Mouse (Mus musculus) forebrain, embryonic 16.5 days (tissue): ENCODE results near the gene Mipol1. TPM values are rescaled to one million over a fixed set of nuclear protein-coding genes. Genes with fewer than 3 reads are reported as not detected.
"Not testable (repeated sequence)": the region's sequence is repeated elsewhere in the genome, so short reads cannot be mapped to it uniquely, and the experiment has no call there.

Experiments used
- ATAC-seq: fragments of 200-750 bp; cut with Nextera tagmentation; 2 replicates; pipeline ENCODE4 v1.8.0; 2017; ENCODE audit warnings: mild to moderate bottlenecking, moderate library complexity
- H3K27ac ChIP-seq: fragments of 300-500 bp; sonication (generic); 2 replicates; pipeline ENCODE4 v1.5.1; 2014; ENCODE audit warnings: low read length, control low read depth
- H3K27me3 ChIP-seq: fragments of 300-500 bp; sonication (generic); replicated peaks from 2 replicates; pipeline ENCODE4 v1.6.1; 2014; ENCODE audit warnings: low read length; ENCODE audit not compliant: control insufficient read depth, insufficient read depth
- H3K36me3 ChIP-seq: fragments of 300-500 bp; sonication (generic); 2 replicates; pipeline ENCODE4 v1.6.1; 2014; ENCODE audit not compliant: control insufficient read depth, insufficient read depth
- H3K4me1 ChIP-seq: fragments of 300-500 bp; sonication (generic); replicated peaks from 2 replicates; pipeline ENCODE4 v1.6.1; 2014; ENCODE audit warnings: low read length; ENCODE audit not compliant: control insufficient read depth, insufficient read depth
- H3K4me2 ChIP-seq: fragments of 300-500 bp; sonication (generic); 2 replicates; pipeline ENCODE4 v1.6.1; 2014; ENCODE audit warnings: mild to moderate bottlenecking, low read length, control low read depth
- H3K4me3 ChIP-seq: fragments of 300-500 bp; sonication (generic); replicated peaks from 2 replicates; pipeline ENCODE4 v1.5.1; 2014; ENCODE audit warnings: mild to moderate bottlenecking, low read length, control low read depth
- H3K9ac ChIP-seq: fragments of 300-500 bp; sonication (generic); replicated peaks from 2 replicates; pipeline ENCODE4 v1.6.1; 2014; ENCODE audit warnings: low read depth, low read length, control low read depth
- H3K9me3 ChIP-seq: fragments of 300-500 bp; sonication (generic); 2 replicates; pipeline ENCODE4 v1.6.1; 2016; ENCODE audit warnings: low read length; ENCODE audit not compliant: control insufficient read depth
- WGBS: fragments of 180-500 bp; shearing (Covaris S2); extraction: QIAGEN DNeasy Blood & Tissue Kit; methylation state at CpG from one replicate; pipeline ENCODE4 v1.1.7; 2014; 5-methylcytosine and 5-hydroxymethylcytosine counted together
- polyA plus RNA-seq: library from polyadenylated mRNA; unstranded; fragments of >200 nt; fragmentation: Nextera tagmentation; extraction: Ambion mirVana; gene quantifications from 2 replicates; pipeline ENCODE4 v1.2.1, GENCODE M21; 2015

Mipol1 gene
- polyA plus RNA-seq, 1 experiment from 2014 or later, result 6.6 TPM

DNA sequence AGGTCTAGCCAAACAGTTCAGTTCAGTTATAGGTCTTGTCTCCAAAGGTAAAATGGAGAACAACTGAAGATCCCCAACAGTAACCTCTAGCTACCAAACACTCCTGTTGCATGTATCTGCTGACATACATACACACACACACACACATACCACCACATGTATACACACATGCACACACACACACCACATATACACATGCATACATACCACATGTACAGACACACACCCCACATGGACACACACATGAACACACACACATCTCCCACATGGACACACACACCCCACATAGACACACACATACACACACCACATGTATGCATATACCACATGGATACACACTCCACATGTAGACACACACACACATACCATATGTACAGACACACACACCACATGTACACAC is 32.0 kb upstream of the Mipol1 start:
- H3K4me3 ChIP-seq, result no peak overlapping the region
- peaks cover 9% of the 10 kb centered on the region for H3K4me1 ChIP-seq
- H3K27ac ChIP-seq, result no peak overlapping the region
- no peak overlapping the region for H3K4me2 ChIP-seq
- peaks cover 8% of the 10 kb centered on the region for H3K27me3 ChIP-seq
- no peaks in the 10 kb centered on the region for H3K9me3 ChIP-seq
- no peak overlapping the region for H3K9ac ChIP-seq
- no peak for ATAC-seq
- no peaks in the 10 kb centered on the region for H3K36me3 ChIP-seq

GRCm38 (mm10) chr12:57199427-57199826 is 30.8 kb upstream of the Mipol1 start:
- H3K36me3 ChIP-seq, result no peaks in the 10 kb centered on the region
- 94% methylated on average over 2 of the region's 2 CpGs for WGBS
- no peak overlapping the region for H3K9ac ChIP-seq
- H3K4me3 ChIP-seq, result no peak overlapping the region
- no peak overlapping the region for H3K4me2 ChIP-seq
- peaks cover 9% of the 10 kb centered on the region for H3K4me1 ChIP-seq
- H3K27me3 ChIP-seq, result peaks cover 8% of the 10 kb centered on the region
- H3K27ac ChIP-seq, result no peak overlapping the region
- no peak for ATAC-seq
- H3K9me3 ChIP-seq, result no peaks in the 10 kb centered on the region

DNA sequence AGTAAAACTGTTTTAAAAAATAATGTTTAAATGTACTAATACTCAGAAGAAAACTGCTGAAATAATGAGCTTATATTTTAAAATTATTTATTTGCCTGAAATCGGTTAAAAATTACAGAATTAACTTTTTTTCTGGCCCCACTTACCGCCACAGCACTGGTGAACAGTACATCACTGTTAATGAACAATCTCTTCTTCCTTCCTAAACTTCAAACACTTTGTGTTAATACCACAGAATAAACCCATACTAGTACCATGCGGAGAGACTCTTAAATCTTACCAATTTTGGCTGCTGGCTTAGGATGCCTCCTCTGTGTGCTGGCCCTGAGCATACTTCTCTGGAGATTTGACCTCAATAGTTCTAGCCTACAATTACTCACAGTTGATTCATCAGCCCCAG is 28.3 kb upstream of the Mipol1 start:
- Histone ChIP-seq H3K4me1 (peaks cover 2% of the 10 kb centered on the region), H3K9me3 (no peaks in the 10 kb centered on the region), H3K36me3 (no peaks in the 10 kb centered on the region), H3K4me3 (no peak overlapping the region), H3K4me2 (no peak overlapping the region), H3K27ac (no peak overlapping the region), H3K27me3 (peaks cover 8% of the 10 kb centered on the region), H3K9ac (no peak overlapping the region)
- 97% methylated on average over 3 of the region's 3 CpGs for WGBS
- ATAC-seq, result no peak

GRCm38 (mm10) chr12:57204276-57204851 is 25.9 kb upstream of the Mipol1 start:
- 89% methylated on average over 4 of the region's 4 CpGs for WGBS
- no peaks in the 10 kb centered on the region for H3K36me3 ChIP-seq
- H3K4me2 ChIP-seq, result no peak overlapping the region
- no peak overlapping the region for H3K9ac ChIP-seq
- no peaks in the 10 kb centered on the region for H3K4me1 ChIP-seq
- no peaks in the 10 kb centered on the region for H3K9me3 ChIP-seq
- H3K27ac ChIP-seq, result no peak overlapping the region
- no peaks in the 10 kb centered on the region for H3K27me3 ChIP-seq
- no peak overlapping the region for H3K4me3 ChIP-seq
- ATAC-seq, result no peak

GRCm38 (mm10) chr12:57211353-57212311 is 18.6 kb upstream of the Mipol1 start:
- H3K9me3 ChIP-seq, result no peaks in the 10 kb centered on the region
- H3K36me3 ChIP-seq, result no peaks in the 10 kb centered on the region
- 10% methylated on average over 30 of the region's 30 CpGs for WGBS
- peak overlapping the region; percentile 63 for H3K4me2 ChIP-seq
- no peak overlapping the region for H3K27ac ChIP-seq
- peak; percentile 74 for ATAC-seq
- peak overlapping the region; percentile 41 for H3K4me3 ChIP-seq
- H3K4me1 ChIP-seq, result peaks cover 4% of the 10 kb centered on the region
- H3K27me3 ChIP-seq, result no peaks in the 10 kb centered on the region
- peak overlapping the region; percentile 49; the same call in 1 of the 2 replicates for H3K9ac ChIP-seq

- H3K4me3 ChIP-seq, H3K27me3 ChIP-seq, H3K4me1 ChIP-seq, ATAC-seq, H3K9ac ChIP-seq, H3K27ac ChIP-seq, H3K36me3 ChIP-seq, H3K4me2 ChIP-seq, H3K9me3 ChIP-seq: not testable (repeated sequence)
- 74% methylated on average over 5 of the region's 5 CpGs for WGBS
Observed at GRCm38 (mm10) chr12:57212463-57212862, 17.8 kb upstream of the Mipol1 start.

GRCm38 (mm10) chr12:57226411-57226810 is 3.8 kb upstream of the Mipol1 start:
- H3K27me3 ChIP-seq, result no peaks in the 10 kb centered on the region
- H3K27ac ChIP-seq, result no peak overlapping the region
- ATAC-seq, result no peak
- no peaks in the 10 kb centered on the region for H3K9me3 ChIP-seq
- no peaks in the 10 kb centered on the region for H3K36me3 ChIP-seq
- H3K4me2 ChIP-seq, result no peak overlapping the region
- H3K4me3 ChIP-seq, result no peak overlapping the region
- peaks cover 5% of the 10 kb centered on the region for H3K4me1 ChIP-seq
- no peak overlapping the region for H3K9ac ChIP-seq
- WGBS, result 90% methylated on average over 9 of the region's 9 CpGs

DNA sequence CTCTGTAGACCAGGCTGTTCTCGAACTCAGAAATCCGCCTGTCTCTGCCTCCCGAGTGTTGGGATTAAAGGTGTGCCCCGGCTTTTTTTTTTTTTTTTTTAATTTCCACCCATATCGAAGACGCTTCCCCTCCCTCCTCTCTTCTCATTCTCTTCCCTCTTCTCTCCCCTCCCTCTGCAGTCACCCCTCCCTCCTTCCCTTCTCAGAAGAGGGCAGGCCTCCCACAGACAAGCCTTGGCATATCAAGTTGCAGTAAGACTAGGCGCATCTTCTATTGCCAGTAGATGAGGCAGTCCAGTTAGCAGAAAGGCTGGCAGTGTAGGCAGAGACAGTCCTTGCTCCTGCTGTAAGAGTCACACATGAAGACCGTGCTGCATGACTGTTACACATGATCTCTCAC is 2.5 kb upstream of the Mipol1 start:
- Histone ChIP-seq H3K27ac (no peak overlapping the region), H3K4me2 (no peak overlapping the region), H3K36me3 (no peaks in the 10 kb centered on the region), H3K9me3 (no peaks in the 10 kb centered on the region), H3K27me3 (no peaks in the 10 kb centered on the region), H3K4me1 (peaks cover 8% of the 10 kb centered on the region), H3K9ac (no peak overlapping the region), H3K4me3 (no peak overlapping the region)
- WGBS, result 92% methylated on average over 4 of the region's 8 CpGs
- no peak for ATAC-seq

DNA sequence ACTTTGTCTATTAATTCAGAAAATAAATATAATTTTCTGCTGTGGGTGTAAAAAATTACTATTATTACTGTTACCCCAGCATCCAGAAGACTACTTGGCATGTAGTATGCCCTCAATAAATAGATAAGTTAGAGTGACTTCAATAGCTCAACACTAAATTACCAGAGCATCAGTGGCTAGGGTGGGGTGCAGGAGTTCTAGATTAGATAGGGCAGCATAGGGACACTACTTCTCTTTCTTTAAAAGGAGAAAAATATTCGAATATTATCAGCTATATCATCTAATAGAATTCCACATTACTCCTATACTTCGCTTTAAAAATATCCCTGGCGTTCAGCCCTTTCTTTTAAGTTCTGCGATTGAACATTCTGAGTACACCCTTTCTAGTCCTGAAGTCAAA is 524 bp upstream of the Mipol1 start:
- ATAC-seq, result peak; percentile 2; the same call in 1 of the 2 replicates
- peak overlapping the region; percentile 76 for H3K9ac ChIP-seq
- WGBS, result 34% methylated on average over 4 of the region's 4 CpGs
- peak overlapping the region; percentile 72 for H3K27ac ChIP-seq
- no peaks in the 10 kb centered on the region for H3K36me3 ChIP-seq
- H3K27me3 ChIP-seq, result no peaks in the 10 kb centered on the region
- peaks cover 8% of the 10 kb centered on the region for H3K4me1 ChIP-seq
- H3K9me3 ChIP-seq, result no peaks in the 10 kb centered on the region
- peak overlapping the region; percentile 86 for H3K4me2 ChIP-seq
- H3K4me3 ChIP-seq, result peak overlapping the region; percentile 94
